Mouse (Mus musculus) heart, embryonic 11.5 days (tissue): ENCODE measurements at regions not wholly inside any gene's neighbourhood (a gene's known extent, or its start where the extent isn't known, plus 50 kb on each side); places are given as distances from the start of the nearest gene placed in this dataset.

Source experiments
- ATAC-seq: fragments of 200-750 bp; cut with Nextera tagmentation; replicated peaks from 2 replicates; pipeline ENCODE4 v1.8.0; 2017; ENCODE audit warnings: moderate library complexity; ENCODE audit not compliant: insufficient number of reproducible peaks, low FRiP score, low TSS enrichment
- H3K27ac ChIP-seq: fragments of 300-500 bp; sonication (generic); 2 replicates; pipeline ENCODE4 v1.5.1; 2014; ENCODE audit warnings: mild to moderate bottlenecking, low read depth, low read length
- H3K27me3 ChIP-seq: fragments of 300-500 bp; sonication (generic); 2 replicates; pipeline ENCODE4 v1.6.1; 2014; ENCODE audit warnings: mild to moderate bottlenecking, low read length, mixed read lengths; ENCODE audit not compliant: control insufficient read depth, insufficient read depth
- H3K36me3 ChIP-seq: fragments of 300-500 bp; sonication (generic); 2 replicates; pipeline ENCODE4 v1.6.1; 2014; ENCODE audit warnings: mild to moderate bottlenecking, low read length, moderate library complexity, mixed read lengths; ENCODE audit not compliant: control insufficient read depth, insufficient read depth
- H3K4me1 ChIP-seq: fragments of 300-500 bp; sonication (generic); 2 replicates; pipeline ENCODE4 v1.6.1; 2014; ENCODE audit warnings: low read length; ENCODE audit not compliant: control insufficient read depth, insufficient read depth
- H3K4me2 ChIP-seq: fragments of 300-500 bp; sonication (generic); 2 replicates; pipeline ENCODE4 v1.6.1; 2014; ENCODE audit warnings: mild to moderate bottlenecking, moderate library complexity
- H3K4me3 ChIP-seq: fragments of 300-500 bp; sonication (generic); 2 replicates; pipeline ENCODE4 v1.5.1; 2014; ENCODE audit warnings: low read depth, low read length
- H3K9ac ChIP-seq: fragments of 300-500 bp; sonication (generic); 2 replicates; pipeline ENCODE4 v1.6.1; 2014; ENCODE audit warnings: mild to moderate bottlenecking, low read depth, low read length, moderate library complexity
- H3K9me3 ChIP-seq: fragments of 300-500 bp; sonication (generic); replicated peaks from 2 replicates; pipeline ENCODE4 v1.6.1; 2016; ENCODE audit warnings: low read length; ENCODE audit not compliant: control insufficient read depth
- WGBS: fragments of 180-500 bp; shearing (Covaris S2); extraction: QIAGEN DNeasy Blood & Tissue Kit; methylation state at CpG from one replicate; pipeline ENCODE4 v1.1.7; 2014; ENCODE audit not compliant: insufficient replicate concordance; 5-methylcytosine and 5-hydroxymethylcytosine counted together

DNA sequence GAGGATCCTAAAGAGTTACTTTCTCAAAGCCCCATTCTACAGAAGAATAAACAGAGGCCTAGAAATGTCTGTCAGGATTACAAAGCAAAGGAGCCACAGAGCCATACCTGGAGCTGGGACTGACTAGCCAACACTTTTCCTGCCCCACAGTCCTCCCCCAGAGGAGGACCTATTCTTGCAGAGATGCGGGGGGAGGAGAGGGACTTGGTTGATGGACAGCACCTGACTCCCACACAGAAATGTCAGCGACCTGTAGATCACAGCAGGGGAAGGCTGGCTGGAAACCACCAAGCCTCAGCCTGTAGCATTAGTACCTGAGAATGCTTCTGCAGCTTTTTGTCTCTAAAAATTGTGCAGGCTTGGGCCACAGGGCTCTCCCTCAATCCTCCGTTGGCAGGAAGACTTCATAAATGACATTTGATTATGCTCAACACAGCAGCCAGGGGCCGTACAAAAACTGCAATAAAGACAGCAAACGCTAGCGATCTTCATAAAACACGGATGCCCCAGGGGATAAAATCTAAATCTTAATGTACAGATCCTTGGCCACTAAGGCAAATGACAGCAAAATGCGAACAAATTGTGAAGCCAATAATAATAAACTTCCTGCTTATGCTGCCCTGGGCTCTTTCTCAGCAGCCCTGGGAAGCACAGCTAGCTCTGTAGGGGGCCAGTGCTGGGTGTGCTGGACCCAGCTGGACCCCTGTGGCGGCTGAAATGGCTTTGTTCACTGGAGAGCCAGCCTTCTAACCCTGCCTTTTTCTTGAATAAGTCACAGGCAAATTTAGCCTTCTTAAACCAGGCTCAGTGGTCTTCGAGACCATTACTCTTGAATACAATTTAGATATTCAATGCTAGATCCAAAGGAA is 489.4 kb upstream of the Camk1g start:
- no peaks in the 10 kb centered on the region for H3K4me1 ChIP-seq
- no peak overlapping the region for H3K27ac ChIP-seq
- no peaks in the 10 kb centered on the region for H3K9me3 ChIP-seq
- H3K27me3 ChIP-seq = no peaks in the 10 kb centered on the region
- H3K36me3 ChIP-seq = no peaks in the 10 kb centered on the region
- WGBS = 50% methylated on average over 10 of the region's 10 CpGs
- no peak for ATAC-seq
- no peak overlapping the region for H3K9ac ChIP-seq
- H3K4me3 ChIP-seq = no peak overlapping the region
- no peak overlapping the region for H3K4me2 ChIP-seq

GRCm38 (mm10) chr1:193847922-193848321 is 477.8 kb upstream of the Camk1g start:
- no peaks in the 10 kb centered on the region for H3K9me3 ChIP-seq
- H3K4me2 ChIP-seq = no peak overlapping the region
- no peak overlapping the region for H3K9ac ChIP-seq
- H3K27me3 ChIP-seq = no peaks in the 10 kb centered on the region; the same call in 1 of the 2 replicates
- no peaks in the 10 kb centered on the region for H3K36me3 ChIP-seq
- 82% methylated on average over 5 of the region's 5 CpGs for WGBS
- no peaks in the 10 kb centered on the region for H3K4me1 ChIP-seq
- no peak overlapping the region for H3K4me3 ChIP-seq
- ATAC-seq = no peak
- no peak overlapping the region for H3K27ac ChIP-seq

- Histone ChIP-seq H3K4me1 (no peaks in the 10 kb centered on the region), H3K27ac (no peak overlapping the region), H3K27me3 (no peaks in the 10 kb centered on the region; the same call in 1 of the 2 replicates), H3K4me2 (no peak overlapping the region), H3K36me3 (no peaks in the 10 kb centered on the region), H3K9ac (no peak overlapping the region), H3K4me3 (no peak overlapping the region), H3K9me3 (no peaks in the 10 kb centered on the region)
- ATAC-seq = no peak
Observed at GRCm38 (mm10) chr1:193844868-193845267, 474.8 kb upstream of the Camk1g start.

DNA sequence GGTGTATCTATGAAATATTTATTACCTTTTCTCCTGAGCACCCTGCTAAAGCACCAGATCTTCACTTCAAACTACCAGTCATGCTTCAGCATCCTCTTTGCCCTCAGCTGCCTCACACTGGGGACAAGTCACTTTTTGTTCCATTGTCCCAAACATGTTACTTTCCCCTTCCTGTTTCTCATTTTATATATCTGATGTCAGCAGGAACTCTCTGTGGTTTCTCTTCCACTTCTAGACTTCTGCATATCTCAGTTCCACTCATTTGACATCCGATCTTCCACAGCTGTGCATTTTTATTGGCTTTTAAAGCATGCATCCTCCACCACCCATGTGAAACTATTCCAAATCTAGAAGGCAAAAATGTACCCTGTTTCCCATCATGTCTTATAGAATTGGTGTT is 474.4 kb upstream of the Camk1g start:
- H3K4me2 ChIP-seq = no peak overlapping the region
- H3K9ac ChIP-seq = no peak overlapping the region
- H3K4me3 ChIP-seq = no peak overlapping the region
- 48% methylated on average over 1 of the region's 1 CpGs for WGBS
- no peak overlapping the region for H3K27ac ChIP-seq
- H3K4me1 ChIP-seq = no peaks in the 10 kb centered on the region
- no peaks in the 10 kb centered on the region for H3K9me3 ChIP-seq
- no peaks in the 10 kb centered on the region; the same call in 1 of the 2 replicates for H3K27me3 ChIP-seq
- ATAC-seq = no peak
- H3K36me3 ChIP-seq = no peaks in the 10 kb centered on the region

- ATAC-seq = no peak
Observed at GRCm38 (mm10) chr1:193800998-193801397, 430.9 kb upstream of the Camk1g start.

GRCm38 (mm10) chr1:193790579-193790978 is 420.5 kb upstream of the Camk1g start:
- H3K9me3 ChIP-seq = no peaks in the 10 kb centered on the region
- H3K36me3 ChIP-seq = no peaks in the 10 kb centered on the region
- no peak overlapping the region for H3K27ac ChIP-seq
- ATAC-seq = no peak
- H3K27me3 ChIP-seq = no peaks in the 10 kb centered on the region
- H3K4me2 ChIP-seq = no peak overlapping the region
- 77% methylated on average over 2 of the region's 2 CpGs for WGBS
- H3K4me3 ChIP-seq = no peak overlapping the region
- no peak overlapping the region for H3K9ac ChIP-seq
- H3K4me1 ChIP-seq = no peaks in the 10 kb centered on the region

More at GRCm38 (mm10) chr1:193800998-193801397, 430.9 kb upstream of the Camk1g start:
- H3K4me2 ChIP-seq = no peak overlapping the region
- no peaks in the 10 kb centered on the region for H3K36me3 ChIP-seq
- no peaks in the 10 kb centered on the region for H3K9me3 ChIP-seq
- H3K27ac ChIP-seq = no peak overlapping the region
- WGBS = 56% methylated on average over 3 of the region's 3 CpGs
- H3K4me1 ChIP-seq = no peaks in the 10 kb centered on the region
- H3K9ac ChIP-seq = no peak overlapping the region
- no peaks in the 10 kb centered on the region for H3K27me3 ChIP-seq
- H3K4me3 ChIP-seq = no peak overlapping the region

DNA sequence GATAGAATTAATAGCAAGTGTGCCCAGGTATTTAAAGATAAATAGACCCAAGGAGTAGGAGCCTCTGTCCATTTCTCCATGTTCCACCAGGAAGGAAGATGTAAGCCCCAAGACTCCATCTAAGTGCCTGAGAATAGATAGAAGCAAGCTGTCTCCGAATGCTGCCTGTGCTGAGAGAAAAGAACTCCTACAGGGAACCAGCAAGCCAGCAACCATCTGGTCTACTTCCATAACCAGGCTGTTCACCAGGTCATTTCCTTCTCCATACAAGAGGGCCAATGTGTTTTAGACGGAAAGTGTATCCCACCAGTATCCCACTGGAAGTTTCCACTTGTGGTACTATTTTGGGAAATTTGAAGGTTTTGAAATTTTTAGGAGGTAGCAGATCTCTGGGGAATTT is 418.4 kb upstream of the Camk1g start:
- H3K27ac ChIP-seq = no peak overlapping the region
- H3K4me2 ChIP-seq = no peak overlapping the region
- no peak overlapping the region for H3K4me3 ChIP-seq
- no peak overlapping the region for H3K9ac ChIP-seq
- no peaks in the 10 kb centered on the region for H3K36me3 ChIP-seq
- no peaks in the 10 kb centered on the region for H3K9me3 ChIP-seq
- ATAC-seq = no peak
- H3K4me1 ChIP-seq = no peaks in the 10 kb centered on the region
- 81% methylated on average over 2 of the region's 2 CpGs for WGBS
- no peaks in the 10 kb centered on the region for H3K27me3 ChIP-seq

- 56% methylated on average over 1 of the region's 1 CpGs for WGBS
- no peak overlapping the region for H3K27ac ChIP-seq
- H3K27me3 ChIP-seq = no peaks in the 10 kb centered on the region
Observed at GRCm38 (mm10) chr1:193787417-193787816, 417.3 kb upstream of the Camk1g start.

GRCm38 (mm10) chr1:193784966-193785365 is 414.9 kb upstream of the Camk1g start:
- Histone ChIP-seq H3K4me3 (no peak overlapping the region), H3K36me3 (no peaks in the 10 kb centered on the region), H3K27ac (no peak overlapping the region), H3K4me1 (no peaks in the 10 kb centered on the region), H3K4me2 (no peak overlapping the region), H3K9me3 (no peaks in the 10 kb centered on the region), H3K9ac (no peak overlapping the region), H3K27me3 (no peaks in the 10 kb centered on the region)
- ATAC-seq = no peak
- WGBS = 73% methylated on average over 1 of the region's 1 CpGs

More at GRCm38 (mm10) chr1:193787417-193787816, 417.3 kb upstream of the Camk1g start:
- Histone ChIP-seq H3K4me1 (no peaks in the 10 kb centered on the region), H3K4me2 (no peak overlapping the region), H3K9ac (no peak overlapping the region), H3K4me3 (no peak overlapping the region), H3K9me3 (no peaks in the 10 kb centered on the region), H3K36me3 (no peaks in the 10 kb centered on the region)
- no peak for ATAC-seq
